Mouse (Mus musculus) CH12.LX (cell line): ENCODE results near the gene Fam19a1. TPM values are rescaled to one million over a fixed set of nuclear protein-coding genes. Genes with fewer than 3 reads are reported as not detected.

Experiments
- DNase-seq: peaks from one replicate; pipeline ENCODE4 v3.0.0-alpha.2; 2013; ENCODE audit errors: extremely low read depth
- H3K27ac ChIP-seq: 2 replicates; pipeline ENCODE4 v1.5.1; 2012; ENCODE audit warnings: low read depth, mild to moderate bottlenecking, control low read depth, moderate library complexity; ENCODE audit not compliant: insufficient read depth
- H3K27me3 ChIP-seq: replicated peaks from 2 replicates; pipeline ENCODE3; 2012; ENCODE audit warnings: inconsistent platforms
- H3K36me3 ChIP-seq, 2 experiments: replicated peaks in 1 of 2; 2 replicates each; pipeline versions ENCODE3 to v1.6.1; 2012; ENCODE audit warnings: inconsistent platforms in 1 of 2, low read length in 1 of 2, mild to moderate bottlenecking in 1 of 2, mixed read lengths in 1 of 2, moderate library complexity in 1 of 2; ENCODE audit not compliant: control insufficient read depth in 1 of 2, insufficient read depth in 1 of 2
- H3K4me1 ChIP-seq, 2 experiments: 2 replicates each; pipeline ENCODE4 v1.6.1; 2012; ENCODE audit warnings: inconsistent platforms in 1 of 2, moderate library complexity in 1 of 2; ENCODE audit not compliant: insufficient read depth in 2 of 2, control insufficient read depth in 1 of 2
- H3K4me2 ChIP-seq: 2 replicates; pipeline ENCODE4 v1.6.1; 2012; ENCODE audit warnings: low read depth, mild to moderate bottlenecking, control low read depth; ENCODE audit not compliant: poor library complexity, insufficient read depth, severe bottlenecking
- H3K4me3 ChIP-seq, 3 experiments: fragments of 150-350 bp in 1 of 3; sonication (generic) in 1 of 3; replicated peaks in 1 of 3; 2 replicates each; pipeline versions ENCODE3 to v1.5.1; 2011 to 2012; ENCODE audit warnings: low read depth in 2 of 3, low read length in 2 of 3, mild to moderate bottlenecking in 2 of 3, moderate library complexity in 2 of 3, control low read depth in 1 of 3, improper control_type of control experiment in 1 of 3, inconsistent platforms in 1 of 3, mixed read lengths in 1 of 3; ENCODE audit not compliant: poor library complexity in 1 of 3
- H3K79me2 ChIP-seq: replicated peaks from 2 replicates; pipeline ENCODE4 v1.6.1; 2012; ENCODE audit warnings: mild to moderate bottlenecking, moderate library complexity; ENCODE audit not compliant: control insufficient read depth, poor library complexity, insufficient read depth, severe bottlenecking; ENCODE audit errors: extremely low read depth
- H3K9ac ChIP-seq: 2 replicates; pipeline ENCODE4 v1.6.1; 2012; ENCODE audit warnings: low read depth, mild to moderate bottlenecking, control low read depth, moderate library complexity; ENCODE audit not compliant: insufficient read depth
- H3K9me3 ChIP-seq: replicated peaks from 2 replicates; pipeline ENCODE3; 2012; ENCODE audit warnings: low read length, inconsistent platforms, mixed read lengths
- BHLHE40 ChIP-seq: IDR thresholded peaks from 2 replicates; pipeline ENCODE4 v1.6.1; 2011; ENCODE audit warnings: mild to moderate bottlenecking, low read depth, low read length, improper control_type of control experiment
- CHD2 ChIP-seq: IDR thresholded peaks from 2 replicates; pipeline ENCODE4 v1.6.1; 2011; ENCODE audit warnings: low read length, improper control_type of control experiment
- CTCF ChIP-seq, 2 experiments: IDR thresholded peaks in 1 of 2; conservative IDR thresholded peaks in 1 of 2; 2 replicates each; pipeline ENCODE4 v1.5.1; 2011 to 2012; ENCODE audit warnings: low read depth in 2 of 2, low read length in 2 of 2, improper control_type of control experiment in 1 of 2, inconsistent platforms in 1 of 2, mild to moderate bottlenecking in 1 of 2, moderate library complexity in 1 of 2
- ELF1 ChIP-seq: IDR thresholded peaks from 2 replicates; pipeline ENCODE4 v1.6.1; 2014; ENCODE audit warnings: low read depth, mild to moderate bottlenecking, inconsistent platforms, low read length, improper control_type of control experiment
- EP300 ChIP-seq: IDR thresholded peaks from 2 replicates; pipeline ENCODE4 v1.6.1; 2011; ENCODE audit warnings: low read length, improper control_type of control experiment
- ETS1 ChIP-seq: conservative IDR thresholded peaks from 2 replicates; pipeline ENCODE4 v1.6.1; 2012; ENCODE audit warnings: low read depth, mild to moderate bottlenecking, inconsistent platforms, low read length, improper control_type of control experiment, moderate library complexity
- GABPA ChIP-seq: IDR thresholded peaks from 2 replicates; pipeline ENCODE4 v1.6.1; 2012; ENCODE audit warnings: low read depth, low read length, improper control_type of control experiment, inconsistent platforms; ENCODE audit not compliant: insufficient replicate concordance
- HCFC1 ChIP-seq: IDR thresholded peaks from 2 replicates; pipeline ENCODE4 v1.6.1; 2012; ENCODE audit warnings: low read depth, mild to moderate bottlenecking, inconsistent platforms, low read length, improper control_type of control experiment
- JUN ChIP-seq: IDR thresholded peaks from 2 replicates; pipeline ENCODE4 v1.6.1; 2011; ENCODE audit warnings: low read depth, mild to moderate bottlenecking, low read length, improper control_type of control experiment, moderate library complexity; ENCODE audit not compliant: insufficient read depth
- KAT2A ChIP-seq: IDR thresholded peaks from 2 replicates; pipeline ENCODE4 v1.6.1; 2012; ENCODE audit warnings: low read length, improper control_type of control experiment, inconsistent platforms; ENCODE audit not compliant: insufficient replicate concordance
- MAX ChIP-seq: IDR thresholded peaks from 2 replicates; pipeline ENCODE4 v1.6.1; 2011; ENCODE audit warnings: low read length, improper control_type of control experiment
- MAZ ChIP-seq: IDR thresholded peaks from 2 replicates; pipeline ENCODE4 v1.6.1; 2012; ENCODE audit warnings: low read depth, mild to moderate bottlenecking, inconsistent platforms, low read length, improper control_type of control experiment, moderate library complexity
- MEF2A ChIP-seq: IDR thresholded peaks from 2 replicates; pipeline ENCODE4 v1.6.1; 2014; ENCODE audit warnings: low read depth, mild to moderate bottlenecking, inconsistent platforms, low read length, improper control_type of control experiment, borderline replicate concordance
- MXI1 ChIP-seq: IDR thresholded peaks from 2 replicates; pipeline ENCODE4 v1.6.1; 2011; ENCODE audit warnings: mild to moderate bottlenecking, low read depth, low read length, improper control_type of control experiment
- MYC ChIP-seq: IDR thresholded peaks from 2 replicates; pipeline ENCODE4 v1.6.1; 2011; ENCODE audit warnings: low read depth, mild to moderate bottlenecking, improper control_type of control experiment, low read length
- PAX5 ChIP-seq: IDR thresholded peaks from 2 replicates; pipeline ENCODE4 v1.6.1; 2012; ENCODE audit warnings: low read length, inconsistent platforms, mixed read lengths
- POLR2AphosphoS2 ChIP-seq: IDR thresholded peaks from 2 replicates; pipeline ENCODE4 v1.6.1; 2011; ENCODE audit warnings: low read depth, low read length, improper control_type of control experiment
- RAD21 ChIP-seq: IDR thresholded peaks from 2 replicates; pipeline ENCODE4 v1.6.1; 2011; ENCODE audit warnings: low read depth, mild to moderate bottlenecking, low read length, improper control_type of control experiment, moderate library complexity
- RCOR1 ChIP-seq: conservative IDR thresholded peaks from 2 replicates; pipeline ENCODE4 v1.6.1; 2012; ENCODE audit warnings: low read depth, mild to moderate bottlenecking, inconsistent platforms, low read length, improper control_type of control experiment
- SIN3A ChIP-seq: IDR thresholded peaks from 2 replicates; pipeline ENCODE4 v1.6.1; 2012; ENCODE audit warnings: low read length, improper control_type of control experiment, inconsistent platforms
- SMC3 ChIP-seq: IDR thresholded peaks from 2 replicates; pipeline ENCODE4 v1.6.1; 2011; ENCODE audit warnings: low read depth, low read length, improper control_type of control experiment
- TBP ChIP-seq: conservative IDR thresholded peaks from 2 replicates; pipeline ENCODE4 v1.6.1; 2011; ENCODE audit warnings: low read depth, low read length, improper control_type of control experiment
- TCF12 ChIP-seq: IDR thresholded peaks from 2 replicates; pipeline ENCODE4 v1.6.1; 2014; ENCODE audit warnings: low read depth, mild to moderate bottlenecking, inconsistent platforms, low read length, improper control_type of control experiment
- USF1 ChIP-seq: IDR thresholded peaks from 2 replicates; pipeline ENCODE4 v1.6.1; 2014; ENCODE audit warnings: low read depth, mild to moderate bottlenecking, inconsistent platforms, low read length, improper control_type of control experiment
- ZC3H11A ChIP-seq: IDR thresholded peaks from 2 replicates; pipeline ENCODE4 v1.6.1; 2012; ENCODE audit warnings: low read depth, mild to moderate bottlenecking, inconsistent platforms, low read length, improper control_type of control experiment
- ZKSCAN1 ChIP-seq: IDR thresholded peaks from 2 replicates; pipeline ENCODE4 v1.6.1; 2012; ENCODE audit warnings: low read depth, inconsistent platforms, low read length, improper control_type of control experiment, borderline replicate concordance
- ZNF384 ChIP-seq: IDR thresholded peaks from 2 replicates; pipeline ENCODE4 v1.6.1; 2012; ENCODE audit warnings: low read depth, low read length, improper control_type of control experiment, inconsistent platforms
- dilution Hi-C: fragments of 300-500 bp; cut with MboI; formaldehyde crosslinking; loops from 2 replicates; pipeline ENCODE4 v1.14.3; 2020; ENCODE audit warnings: low sequenced_read_pairs; ENCODE audit not compliant: extremely low pct_unique_long_range_greater_than_20kb, extremely low pct_ligation_motif_present
- in situ Hi-C: fragments of 300-500 bp; cut with MboI; formaldehyde crosslinking; loops from 3 replicates; pipeline ENCODE4 v1.14.3; 2019; ENCODE audit warnings: low sequenced_read_pairs, low pct_ligation_motif_present, low pct_unique_long_range_greater_than_20kb, mixed read lengths
- polyA plus RNA-seq: library from polyadenylated mRNA; unstranded; fragments of >175 nt; gene quantifications from 2 replicates; pipeline ENCODE4 v1.2.1, GENCODE M21; 2012; ENCODE audit warnings: low read depth; ENCODE audit not compliant: insufficient read length
- total RNA-seq, 2 experiments: library from RNA; depleted of rRNA; stranded (reverse); fragments of 300-350 nt in 1 of 2; fragments of >200 nt in 1 of 2; gene quantifications; 2 replicates each; pipeline ENCODE4 v1.2.3; 2012 to 2014

The Fam19a1 gene
- total and polyA plus RNA-seq, 3 experiments: 0.08 TPM; not detected in 2

DNA sequence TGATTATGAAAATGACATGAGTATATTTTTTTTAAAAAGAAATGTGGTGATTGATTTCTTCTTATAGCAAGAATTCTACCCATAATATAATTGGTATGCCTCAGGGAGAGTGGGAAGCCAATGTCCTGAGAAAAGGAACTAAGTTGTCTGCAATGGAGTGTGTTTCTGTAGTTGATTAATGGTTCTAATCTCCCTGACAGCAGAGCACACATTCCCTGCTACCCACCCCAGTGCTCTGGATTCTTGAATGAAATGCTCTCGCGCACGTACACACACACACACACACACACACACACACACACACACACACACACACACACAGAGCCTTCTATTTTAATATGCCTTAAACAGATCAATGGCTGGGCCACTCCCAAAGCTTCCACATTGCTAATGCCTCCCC, 60.7 kb downstream of the Fam19a1 start:
- TF ChIP-seq SMC3 (no peak), ZC3H11A (no peak), ELF1 (no peak), RAD21 (no peak), USF1 (no peak), TBP (no peak), PAX5 (no peak), ETS1 (no peak), MXI1 (no peak), MYC (no peak), MEF2A (no peak), GABPA (no peak), JUN (no peak), KAT2A (no peak)
- Histone ChIP-seq H3K79me2 (no peaks in the 10 kb centered on the region), H3K9me3 (no peaks in the 10 kb centered on the region), H3K4me2 (no peak overlapping the region), H3K4me1 (no peaks in the 10 kb centered on the region), H3K27me3 (no peaks in the 10 kb centered on the region), H3K27ac (no peak overlapping the region), H3K9ac (no peak overlapping the region), H3K36me3 (no peaks in the 10 kb centered on the region), H3K4me3 (no peak overlapping the region)
- no peak for DNase-seq
- in situ Hi-C loops (no loop called here), dilution Hi-C loops (no loop called here)

GRCm38 (mm10) chr6:96178530-96178929, 65.6 kb downstream of the Fam19a1 start:
- H3K4me1 ChIP-seq: no peaks in the 10 kb centered on the region
- in situ Hi-C loops (no loop called here), dilution Hi-C loops (no loop called here)
- H3K9ac ChIP-seq: no peak overlapping the region
- H3K79me2 ChIP-seq: no peaks in the 10 kb centered on the region
- DNase-seq: no peak
- H3K27ac ChIP-seq: no peak overlapping the region
- peaks cover 2% of the 10 kb centered on the region for H3K9me3 ChIP-seq
- no peak overlapping the region for H3K4me3 ChIP-seq
- no peak overlapping the region for H3K4me2 ChIP-seq
- no peaks in the 10 kb centered on the region for H3K27me3 ChIP-seq
- TF ChIP-seq ZKSCAN1 (no peak), MAZ (no peak), MAX (no peak), EP300 (no peak), CTCF (conservative IDR thresholded peaks at IDR 0.05 in 1 of 2, IDR thresholded peaks at IDR 0.05 in 1 of 2; ENCODE audit: low read depth in 2 of 2, low read length in 2 of 2) (no peak), RCOR1 (no peak), POLR2AphosphoS2 (no peak), HCFC1 (no peak), TCF12 (no peak), MEF2A (no peak), GABPA (no peak), ZNF384 (no peak), SMC3 (no peak), RAD21 (no peak), CHD2 (no peak), SIN3A (no peak), BHLHE40 (no peak), ZC3H11A (no peak)
- H3K36me3 ChIP-seq: no peaks in the 10 kb centered on the region
